Mouse (Mus musculus): ENCODE measurements around the gene Magel2.
A peak's percentile ranks its signal among the peaks of the same experiment; 100 is the strongest.

Gene Magel2

DNA sequence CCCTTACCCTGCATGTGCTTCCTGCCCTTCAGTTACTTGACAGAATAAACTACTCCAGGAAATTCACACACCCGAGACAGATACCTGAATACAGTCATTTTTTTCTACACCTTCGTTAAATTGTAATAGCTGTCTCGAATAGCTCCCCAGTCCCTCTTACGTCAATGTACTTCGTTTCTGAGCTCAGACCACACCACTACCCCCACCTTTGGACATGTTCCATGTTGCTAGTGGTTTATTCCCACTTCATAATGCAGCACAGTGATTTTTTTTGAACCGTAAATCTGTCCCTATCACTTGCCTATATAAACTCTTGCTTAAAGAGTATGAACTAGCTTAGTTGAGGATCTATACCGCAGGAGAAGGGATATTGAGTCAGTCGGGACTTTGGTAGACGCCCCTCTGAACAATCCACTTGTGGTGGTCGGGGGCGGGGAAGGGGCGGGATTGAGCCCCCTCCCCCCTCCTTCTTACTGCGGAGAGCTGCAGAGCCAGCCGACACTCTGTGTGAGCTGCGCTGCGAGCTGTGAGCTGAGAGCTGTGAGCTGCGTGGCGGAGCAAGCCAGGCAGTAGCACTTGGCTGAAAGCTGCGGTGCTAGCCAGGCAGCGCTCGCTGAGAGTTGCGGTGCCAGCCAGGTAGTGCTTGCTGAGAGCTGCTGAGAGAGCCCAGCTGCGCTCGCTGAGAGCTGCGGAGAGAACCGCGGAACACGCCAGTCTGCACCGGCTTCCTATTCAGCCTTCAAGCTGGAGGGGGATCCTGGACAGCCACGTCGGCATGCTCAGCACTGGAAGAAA is at the start of gene Magel2:
Magel2 (plus strand) TSS at position 501 of the 795 bp plus-strand sequence.
- DNase-seq (ENCODE audit: low read depth, low spot score), result no peak

- DNase-seq (ENCODE audit: low read depth, low spot score), result peak; percentile 41
These were observed 31.4 kb upstream of the Magel2 start for GRCm38 (mm10) chr7:62345411-62345810.

DNA sequence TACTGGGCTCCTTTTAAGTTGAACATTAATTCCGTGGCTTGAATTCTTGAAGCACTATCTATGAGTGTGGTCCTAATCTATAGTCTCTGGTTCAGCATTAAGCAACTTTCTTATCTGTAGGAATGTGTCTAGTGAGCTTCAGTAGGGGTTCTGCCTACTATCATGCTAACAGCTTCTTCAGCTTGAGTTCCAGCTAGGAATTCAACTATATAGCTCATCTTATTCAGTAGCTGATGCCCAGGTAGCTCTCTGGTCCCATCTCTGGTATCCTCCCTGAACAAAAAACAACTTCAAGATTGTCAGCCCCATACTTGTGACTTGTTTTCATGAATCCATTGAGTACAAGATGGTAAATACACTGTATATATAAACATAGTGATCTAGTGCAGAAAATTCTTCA is 30.5 kb upstream of the Magel2 start, which contains the start of gene Ndn:
Ndn (plus strand) TSS at position 301 of the 400 bp plus-strand sequence.
- no peak for DNase-seq (ENCODE audit: low read depth, low spot score)

DNA sequence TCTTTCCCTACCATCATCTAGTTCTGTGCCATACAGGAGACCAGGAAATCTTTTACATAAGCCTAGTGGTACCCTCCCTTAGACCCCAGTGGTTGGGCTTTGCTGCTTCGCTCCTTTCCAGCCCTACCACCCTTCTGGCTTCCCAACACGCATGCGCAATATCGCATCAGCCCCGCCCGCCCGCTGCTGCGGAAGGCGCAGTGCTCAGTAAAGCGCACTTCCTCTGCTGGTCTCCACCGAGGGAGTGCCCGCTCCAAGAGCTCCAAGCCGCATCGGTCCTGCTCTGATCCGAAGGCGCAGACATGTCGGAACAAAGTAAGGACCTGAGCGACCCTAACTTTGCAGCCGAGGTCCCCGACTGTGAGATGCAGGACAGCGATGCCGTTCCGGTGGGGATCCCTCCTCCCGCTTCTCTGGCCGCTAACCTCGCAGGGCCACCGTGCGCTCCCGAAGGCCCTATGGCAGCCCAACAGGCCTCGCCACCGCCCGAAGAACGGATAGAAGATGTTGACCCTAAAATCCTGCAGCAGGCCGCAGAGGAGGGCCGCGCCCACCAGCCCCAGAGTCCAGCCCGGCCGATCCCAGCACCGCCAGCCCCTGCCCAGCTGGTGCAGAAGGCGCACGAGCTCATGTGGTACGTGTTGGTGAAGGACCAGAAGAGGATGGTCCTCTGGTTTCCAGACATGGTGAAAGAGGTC is 28.6 kb upstream of the Magel2 start:
- peak; percentile 47 for DNase-seq (ENCODE audit: low read depth, low spot score)

GRCm38 (mm10) chr7:62348804-62349190 is 28.0 kb upstream of the Magel2 start:
- DNase-seq (ENCODE audit: low read depth, low spot score), result no peak

DNA sequence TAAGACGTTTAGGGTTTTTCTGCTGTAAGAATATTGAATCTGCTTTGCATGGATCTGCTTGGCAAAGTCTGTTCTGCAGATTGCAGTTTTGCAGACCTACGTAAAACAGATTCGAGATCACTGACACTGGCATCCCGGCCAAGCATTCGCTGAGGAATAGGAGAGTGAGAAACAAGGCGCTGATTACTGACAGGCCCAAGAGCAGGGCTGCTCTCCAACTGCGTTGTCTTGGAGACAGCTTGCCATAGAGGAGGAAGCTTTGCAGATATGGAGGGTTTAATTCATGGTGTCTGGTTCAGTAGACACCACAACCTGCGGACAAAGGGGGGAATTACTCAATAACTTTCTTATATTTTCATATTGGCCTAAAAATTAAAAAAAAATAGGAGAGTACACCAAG is 25.5 kb upstream of the Magel2 start:
- no peak for DNase-seq (ENCODE audit: low read depth, low spot score)

- no peak for DNase-seq (ENCODE audit: low read depth, low spot score)
These were observed 11.7 kb upstream of the Magel2 start for GRCm38 (mm10) chr7:62365039-62365636.

GRCm38 (mm10) chr7:62366730-62367129 is 10.1 kb upstream of the Magel2 start:
- DNase-seq (ENCODE audit: low read depth, low spot score), result no peak

- no peak for DNase-seq (ENCODE audit: low read depth, low spot score)
These were observed 1.2 kb upstream of the Magel2 start for GRCm38 (mm10) chr7:62375658-62376057.

DNA sequence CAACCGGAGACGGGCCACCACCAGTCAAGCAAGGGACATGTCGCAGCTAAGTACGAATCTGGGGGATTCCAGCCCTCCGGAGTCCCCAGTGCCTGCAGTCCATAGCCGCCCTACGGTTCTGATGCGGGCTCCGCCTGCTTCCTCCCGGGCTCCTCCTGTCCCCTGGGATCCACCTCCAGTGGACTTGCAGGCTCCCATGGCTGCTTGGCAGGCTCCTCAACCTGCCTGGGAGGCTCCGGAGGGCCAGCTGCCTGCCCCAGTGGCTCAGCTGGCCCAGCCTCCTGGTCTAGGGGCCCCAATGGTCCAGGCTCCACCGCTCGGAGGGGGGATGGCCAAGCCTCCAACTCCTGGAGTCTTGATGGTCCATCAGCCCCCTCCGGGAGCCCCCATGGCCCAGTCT is 503 bp downstream of the Magel2 start:
- no peak for DNase-seq (ENCODE audit: low read depth, low spot score)

DNA sequence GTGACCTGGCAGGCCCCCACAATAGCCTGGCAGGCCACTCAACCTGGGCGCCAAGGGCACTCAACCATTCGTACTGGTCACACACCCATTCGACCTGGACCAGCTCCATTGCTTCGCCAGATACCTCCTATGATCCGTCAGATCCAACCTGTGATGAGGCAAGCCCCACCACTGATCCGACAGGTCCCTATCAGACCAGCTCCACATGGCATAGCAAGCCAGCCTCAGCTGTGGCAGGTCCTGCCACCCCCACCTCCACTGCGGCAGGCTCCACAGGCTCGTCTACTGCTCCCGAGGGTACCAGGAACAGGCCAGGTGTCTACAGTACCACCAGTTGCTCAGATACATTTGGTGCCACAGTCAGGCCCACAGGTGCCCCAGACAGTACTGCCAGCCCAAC is 1.7 kb downstream of the Magel2 start:
- DNase-seq (ENCODE audit: low read depth, low spot score), result no peak

- peak; percentile 14 for DNase-seq (ENCODE audit: low read depth, low spot score)
These were observed 5.6 kb downstream of the Magel2 start for GRCm38 (mm10) chr7:62382391-62382790.

DNA sequence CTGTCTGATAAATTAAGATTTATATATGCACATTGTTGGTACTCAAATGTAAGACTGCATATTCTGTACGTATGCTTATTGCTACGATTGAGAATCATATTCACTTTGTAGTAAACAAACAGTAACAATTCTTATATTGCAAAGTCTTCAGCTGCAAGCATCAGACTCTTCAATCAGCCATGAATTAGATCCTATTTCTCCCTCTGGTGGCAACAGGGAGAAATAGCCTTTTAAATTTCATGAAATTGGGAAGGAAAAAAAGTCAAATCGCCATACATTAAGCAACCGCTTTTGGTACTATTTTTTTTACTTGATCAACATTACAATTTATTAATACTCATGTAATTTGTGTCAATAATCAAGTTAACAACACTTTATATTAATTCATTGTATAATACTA is 11.5 kb downstream of the Magel2 start:
- no peak for DNase-seq (ENCODE audit: low read depth, low spot score)

DNA sequence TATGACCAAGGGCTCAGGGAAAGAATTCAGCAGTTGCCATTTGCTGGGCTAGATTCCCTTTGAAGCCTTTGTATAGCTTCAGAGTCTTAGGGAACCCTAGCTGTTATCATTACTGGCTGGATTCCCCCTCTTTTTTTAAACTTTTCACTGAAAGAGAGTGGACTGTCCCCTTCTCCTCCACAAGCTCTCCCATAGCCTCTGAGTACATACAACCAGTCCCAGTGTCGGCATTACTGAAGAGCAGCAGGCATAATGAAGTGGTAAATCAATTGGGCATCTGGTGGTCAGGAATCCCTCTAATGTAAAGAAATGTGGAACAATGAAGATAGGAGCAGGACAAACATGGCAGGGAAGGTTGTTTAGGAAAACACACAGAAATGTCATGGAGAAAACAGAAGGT is 15.4 kb downstream of the Magel2 start:
- DNase-seq (ENCODE audit: low read depth, low spot score), result no peak

DNA sequence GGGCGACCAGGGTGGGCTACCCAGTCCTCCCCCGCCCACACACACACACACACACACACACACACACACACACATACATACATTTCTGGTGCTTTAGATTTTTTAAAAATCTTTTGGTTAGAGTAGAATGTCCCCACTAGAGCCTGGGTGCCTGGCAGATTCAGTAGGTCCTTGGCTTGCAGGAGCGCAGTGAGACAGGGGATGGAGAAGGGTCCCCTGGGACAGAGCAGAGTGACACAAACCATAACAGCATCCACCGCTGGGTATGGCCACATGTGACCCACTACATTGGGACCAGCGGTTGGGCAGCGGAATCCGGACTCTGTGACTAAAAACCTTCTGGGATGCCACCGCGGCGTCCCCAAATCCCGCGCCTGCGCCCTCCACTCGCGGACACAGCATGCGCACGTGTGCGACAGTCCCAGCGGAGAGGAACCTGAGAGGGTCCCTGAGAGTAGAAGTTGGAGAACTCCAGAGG is 29.8 kb downstream of the Magel2 start:
- DNase-seq (ENCODE audit: low read depth, low spot score), result no peak

DNA sequence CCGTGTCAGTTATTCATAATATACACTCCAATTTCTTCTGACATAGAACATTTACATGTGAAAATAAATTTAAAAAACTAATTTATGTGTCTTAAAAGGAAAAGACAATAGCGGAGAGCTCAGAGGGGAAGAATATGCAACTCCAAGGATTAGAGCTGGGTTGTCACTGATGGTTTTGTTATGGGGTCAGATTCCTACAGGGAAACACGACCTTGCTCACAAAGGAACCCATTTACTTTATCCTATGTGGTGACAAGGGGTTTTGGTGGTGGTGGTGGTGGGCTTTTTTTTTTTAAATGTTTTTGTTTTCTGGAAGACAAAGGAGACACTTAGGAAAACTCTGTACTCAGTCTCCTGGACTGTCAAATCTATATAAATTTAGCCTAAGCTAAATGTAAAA is 31.0 kb downstream of the Magel2 start:
- no peak for DNase-seq (ENCODE audit: low read depth, low spot score)

DNA sequence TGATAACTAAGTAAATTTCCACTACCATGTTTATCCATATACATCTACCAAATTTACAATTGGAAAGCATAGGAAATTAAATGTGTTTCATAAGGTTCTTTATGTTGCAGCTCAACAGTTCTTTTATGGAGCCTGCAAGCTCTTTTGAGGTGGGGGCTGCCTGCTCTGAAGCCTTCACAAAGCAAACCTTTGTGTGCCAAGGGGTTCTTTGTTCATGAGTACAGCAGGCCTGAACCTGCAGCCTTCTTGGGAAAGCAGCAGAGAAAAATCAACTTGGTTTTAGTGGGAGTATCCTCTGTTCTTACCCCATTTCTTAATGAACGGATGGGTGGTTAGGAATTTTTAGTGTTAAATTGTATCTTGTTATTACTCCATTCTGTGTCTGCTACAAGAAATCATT is 38.4 kb downstream of the Magel2 start:
- no peak for DNase-seq (ENCODE audit: low read depth, low spot score)

DNA sequence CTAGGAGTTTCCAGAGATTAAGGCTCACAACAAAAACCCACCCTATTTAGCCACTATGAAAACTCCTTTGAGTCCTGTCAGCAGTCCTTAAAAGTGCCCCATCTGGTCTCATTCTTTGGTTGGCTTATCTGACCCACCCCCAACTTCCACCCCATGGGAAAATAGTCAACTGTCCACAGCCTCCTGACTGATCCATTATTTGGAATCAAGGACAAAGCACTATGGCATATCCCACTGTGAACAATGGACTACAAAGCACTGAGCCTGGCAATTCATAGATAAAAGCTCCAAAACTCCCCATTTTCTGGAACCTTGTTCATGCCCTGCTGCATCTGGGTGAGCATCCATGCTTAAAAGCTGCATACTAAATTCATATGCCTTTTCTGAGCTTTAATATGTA is 39.4 kb downstream of the Magel2 start:
- no peak for DNase-seq (ENCODE audit: low read depth, low spot score)

DNA sequence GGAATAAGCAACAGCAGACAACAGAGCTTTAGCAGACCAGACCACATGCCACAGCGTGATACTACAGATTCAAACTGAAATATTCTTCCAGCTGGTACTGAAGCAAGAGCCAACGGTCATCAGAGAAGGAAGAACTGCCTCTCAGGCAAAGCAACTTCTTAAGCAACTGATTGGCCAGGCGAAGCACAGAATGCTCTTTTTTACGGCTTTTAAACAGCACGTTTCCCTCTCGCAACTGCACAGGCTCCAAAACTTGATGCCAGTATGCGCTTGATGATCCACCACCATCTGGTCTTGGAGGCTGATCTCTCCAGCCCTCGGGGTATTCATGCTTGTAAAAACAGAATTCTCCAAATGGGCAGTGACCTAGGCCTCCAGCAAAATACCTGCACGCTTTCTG is 41.5 kb downstream of the Magel2 start:
- no peak for DNase-seq (ENCODE audit: low read depth, low spot score)

DNA sequence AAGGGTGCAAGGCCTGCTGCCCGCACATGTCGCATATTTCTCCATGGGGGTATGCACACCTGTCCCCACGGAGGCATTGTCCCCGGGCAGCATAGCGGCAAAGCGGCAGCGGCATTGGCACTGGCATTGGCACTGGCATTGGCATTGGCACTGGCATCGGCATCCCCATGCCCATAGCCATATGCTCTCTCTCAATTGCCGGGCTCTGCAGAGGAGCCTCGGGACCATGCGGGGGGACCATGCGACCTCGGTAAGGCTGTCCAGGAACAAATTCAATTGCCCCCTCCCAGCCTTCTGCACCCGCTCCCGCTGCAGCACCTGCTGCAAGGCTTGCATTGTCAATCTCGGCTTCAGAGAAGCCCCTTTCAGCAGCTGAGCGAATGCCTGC is 42.3 kb downstream of the Magel2 start:
- DNase-seq (ENCODE audit: low read depth, low spot score), result no peak

DNA sequence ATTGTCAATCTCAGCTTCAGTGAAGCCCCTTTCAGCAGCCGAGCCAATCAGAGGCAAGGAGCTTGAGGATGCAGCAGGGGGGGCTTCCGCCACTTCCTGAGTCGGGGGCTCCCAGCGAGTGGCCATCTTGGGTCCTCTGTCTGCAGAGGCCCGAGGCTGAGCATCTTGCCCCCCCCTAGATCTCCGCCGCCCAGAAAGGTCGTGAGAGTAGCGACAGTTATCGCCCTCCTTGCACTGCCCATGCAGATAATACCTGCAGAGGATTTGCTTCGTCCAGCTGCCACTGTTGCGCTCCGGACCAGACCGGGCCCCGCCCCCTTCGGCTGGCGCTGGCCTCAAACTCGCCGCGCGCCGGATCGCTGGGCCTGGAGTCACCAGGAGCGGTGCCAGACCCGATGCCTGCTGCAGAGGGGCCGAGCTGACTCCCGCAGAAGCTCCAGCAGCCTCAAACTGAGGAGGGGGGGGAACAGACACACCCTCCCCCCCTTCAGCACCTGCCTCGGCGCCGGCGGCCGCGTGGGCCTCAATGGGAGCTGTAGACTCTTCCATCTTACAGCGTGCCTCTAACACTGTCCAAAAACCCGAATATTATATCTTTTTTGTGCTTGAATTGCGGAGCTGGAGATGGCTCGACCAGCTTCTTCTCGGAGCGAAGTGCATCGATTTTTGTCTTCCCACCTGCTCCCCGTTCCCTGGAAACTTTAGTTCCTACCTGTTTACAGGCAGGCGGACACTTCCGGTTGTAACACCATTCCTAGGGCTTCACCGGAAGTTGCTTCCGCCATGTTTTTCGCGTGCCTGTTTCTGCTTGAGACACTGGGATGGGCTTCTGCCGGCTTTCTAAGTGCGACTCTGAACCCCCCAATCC is 42.9 kb downstream of the Magel2 start, which contains the start of gene Mkrn3:
Mkrn3 (minus strand) TSS at position 647 of the 868 bp plus-strand sequence.
- peak; percentile 76 for DNase-seq (ENCODE audit: low read depth, low spot score)

DNA sequence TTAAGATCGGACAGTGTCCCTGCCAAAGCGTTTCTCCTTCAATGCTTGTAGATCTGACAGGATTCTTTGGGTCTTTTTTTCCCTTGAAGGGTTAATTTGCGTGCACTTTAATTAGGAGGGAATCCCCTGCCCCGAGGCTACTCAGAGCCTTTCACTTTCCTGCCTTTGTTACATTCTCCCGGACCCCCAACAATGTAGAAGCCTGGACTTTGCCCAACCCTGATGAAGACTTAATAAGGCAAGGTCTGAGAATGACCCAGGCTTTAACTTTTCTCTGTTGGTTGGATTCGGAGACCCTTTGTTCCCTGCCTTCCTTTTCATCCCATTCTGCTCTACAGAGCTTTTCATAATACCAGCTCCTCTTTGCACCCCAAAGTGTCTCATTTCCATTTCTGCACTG is 43.8 kb downstream of the Magel2 start:
- DNase-seq (ENCODE audit: low read depth, low spot score), result no peak

Measured in skeletal muscle tissue, adult 2 months (tissue).